Mouse (Mus musculus) liver, postnatal 0 days (tissue): ENCODE results near the gene Casz1.

Experiments used
- CTCF ChIP-seq: sonication (generic); IDR thresholded peaks from 2 replicates; pipeline ENCODE4 v1.5.1; 2016; ENCODE audit warnings: antibody characterized with exemption, low read depth
- EP300 ChIP-seq: IDR thresholded peaks from 2 replicates; pipeline ENCODE4 v1.6.1; 2016; ENCODE audit warnings: antibody characterized with exemption, low read depth, mild to moderate bottlenecking

DNA sequence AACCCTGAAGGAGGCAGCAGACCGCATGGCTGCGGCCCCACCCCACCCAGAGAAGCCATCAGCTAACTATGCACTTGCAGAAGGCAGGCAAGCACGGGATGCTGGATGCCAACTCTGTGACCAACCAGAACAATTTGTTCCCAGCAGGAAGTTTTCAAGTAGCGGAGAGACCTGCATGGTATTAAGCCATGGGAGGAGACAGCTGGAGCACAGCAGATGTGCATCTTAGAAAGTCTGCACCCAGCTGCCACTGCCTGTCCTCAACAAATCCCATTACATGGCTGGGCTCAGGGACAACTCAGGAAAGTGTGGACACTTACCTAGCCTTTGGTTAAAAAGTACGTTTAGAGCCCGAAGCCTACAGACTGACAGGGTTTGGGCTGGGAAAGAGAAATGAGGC lies 178.0 kb downstream of the Casz1 start:
- TF ChIP-seq CTCF (no peak), EP300 (no peak)
